In genomic region chr2:30171371-30171996, GRCm38 (mm10) we compare ENCODE assay signal across 8 mouse cellular contexts. TPM values are rescaled to one million over a fixed set of nuclear protein-coding genes. Genes with fewer than 3 reads are reported as not detected.
DNase-seq lines count a peak whose midpoint lies in the region; ATAC-seq and TF ChIP-seq lines count a peak whose summit lies in the region.

Gene Endog (plus strand): TSS chr2:30171493.

- under 1% methylated on average over 75 of the region's 75 CpGs for WGBS in bone marrow, adult 2 months
- WGBS in embryonic facial prominence, embryonic 15.5 days: under 1% methylated on average over 75 of the region's 75 CpGs
- 1% methylated on average over 71 of the region's 75 CpGs for WGBS in kidney, embryonic 14.5 days
- whole genome bisulfite sequencing in limb, embryonic 14.5 days: 2% methylated on average over 64 of the region's 75 CpGs
- under 1% methylated on average over 74 of the region's 75 CpGs for WGBS in midbrain, embryonic 16.5 days
- under 1% methylated on average over 75 of the region's 75 CpGs for WGBS in spleen, adult 2 months

- peaks cover 5% of the 10 kb centered on the region; the same call in 1 of the 2 replicates for H3K9me3 ChIP-seq in embryonic facial prominence, embryonic 15.5 days (replicated peaks)
- H3K9me3 ChIP-seq in kidney, embryonic 14.5 days (ENCODE audit: control insufficient read depth, low read length): peaks cover 9% of the 10 kb centered on the region
- H3K9me3 ChIP-seq in limb, embryonic 14.5 days (ENCODE audit: control insufficient read depth, low read length): peaks cover 6% of the 10 kb centered on the region; the same call in 1 of the 2 replicates
- 0 out of 2 replicates have a peak, but pooled peaks cover 1% of the 10 kb centered on the region for H3K9me3 ChIP-seq in midbrain, embryonic 16.5 days (replicated peaks; ENCODE audit: control insufficient read depth, low read length, poor library complexity, severe bottlenecking)

- TF ChIP-seq POLR2A in bone marrow, adult 2 months (IDR thresholded peaks at IDR 0.05; ENCODE audit: borderline replicate concordance, control insufficient read depth, low read depth, low read length): peak; percentile 66; the same call in 1 of the 2 replicates
- 0 out of 2 replicates have a peak, but pooled peaks have one; percentile 66 for TF ChIP-seq POLR2A in limb, embryonic 14.5 days (IDR thresholded peaks at IDR 0.05; ENCODE audit: borderline replicate concordance, extremely low read depth, insufficient read depth, insufficient read length)
- TF ChIP-seq POLR2A in spleen, adult 2 months (IDR thresholded peaks at IDR 0.05; ENCODE audit: low read depth, low read length): peak; percentile 63

- H3K4me1 ChIP-seq in bone marrow, adult 2 months (ENCODE audit: control insufficient read depth, insufficient read depth, low read length): no peaks in the 10 kb centered on the region; the same call in 1 of the 2 replicates
- H3K4me1 ChIP-seq in embryonic facial prominence, embryonic 15.5 days: peaks cover 11% of the 10 kb centered on the region
- no peaks in the 10 kb centered on the region for H3K4me1 ChIP-seq in kidney, embryonic 14.5 days (ENCODE audit: control insufficient read depth, insufficient read depth, low read length)
- H3K4me1 ChIP-seq in limb, embryonic 14.5 days (ENCODE audit: control insufficient read depth, insufficient read depth, low read length): no peaks in the 10 kb centered on the region
- peaks cover 15% of the 10 kb centered on the region for H3K4me1 ChIP-seq in midbrain, embryonic 16.5 days (ENCODE audit: control insufficient read depth, insufficient read depth, low read length)
- H3K4me1 ChIP-seq in spleen, adult 2 months (ENCODE audit: control insufficient read depth, insufficient read depth, insufficient read length): peaks cover 4% of the 10 kb centered on the region

- H3K9ac ChIP-seq in embryonic facial prominence, embryonic 15.5 days: peak within 1 kb of the TSS; percentile 54
- H3K9ac ChIP-seq in kidney, embryonic 14.5 days (ENCODE audit: low read depth, low read length): peak within 1 kb of the TSS; percentile 79
- H3K9ac ChIP-seq in limb, embryonic 14.5 days (ENCODE audit: low read depth, low read length, severe bottlenecking): peak within 1 kb of the TSS; percentile 67
- peak within 1 kb of the TSS; percentile 85 for H3K9ac ChIP-seq in midbrain, embryonic 16.5 days (ENCODE audit: low read depth, low read length)

- H3K36me3 ChIP-seq in embryonic facial prominence, embryonic 15.5 days: peaks cover 40% of the 10 kb centered on the region
- peaks cover 39% of the 10 kb centered on the region for H3K36me3 ChIP-seq in kidney, embryonic 14.5 days (ENCODE audit: control insufficient read depth, insufficient read depth, low read length)
- peaks cover 39% of the 10 kb centered on the region for H3K36me3 ChIP-seq in limb, embryonic 14.5 days (ENCODE audit: control insufficient read depth, insufficient read depth, low read length)
- peaks cover 25% of the 10 kb centered on the region for H3K36me3 ChIP-seq in midbrain, embryonic 16.5 days (ENCODE audit: control insufficient read depth, insufficient read depth, low read length)
- H3K36me3 ChIP-seq in spleen, adult 2 months (ENCODE audit: control insufficient read depth, insufficient read depth, low read length): peaks cover 12% of the 10 kb centered on the region

- TF ChIP-seq CTCF in bone marrow, adult 2 months (IDR thresholded peaks at IDR 0.05; ENCODE audit: control insufficient read depth, insufficient read depth, low read length): no peak
- no peak for TF ChIP-seq CTCF in spleen, adult 2 months (IDR thresholded peaks at IDR 0.05; ENCODE audit: extremely low read depth, insufficient read depth, insufficient read length, insufficient replicate concordance)

- H3K4me2 ChIP-seq in embryonic facial prominence, embryonic 15.5 days (replicated peaks): peak within 1 kb of the TSS; percentile 97
- peak within 1 kb of the TSS; percentile 84 for H3K4me2 ChIP-seq in kidney, embryonic 14.5 days (replicated peaks; ENCODE audit: low read depth, low read length)
- H3K4me2 ChIP-seq in limb, embryonic 14.5 days (replicated peaks; ENCODE audit: low read depth, low read length, severe bottlenecking): peak within 1 kb of the TSS; percentile 94
- H3K4me2 ChIP-seq in midbrain, embryonic 16.5 days (ENCODE audit: low read length): peak within 1 kb of the TSS; percentile 94

- H3K27ac ChIP-seq in bone marrow, adult 2 months (ENCODE audit: control insufficient read depth, insufficient read depth, low read depth, low read length, poor library complexity): peak within 1 kb of the TSS; percentile 70
- peak within 1 kb of the TSS; percentile 89 for H3K27ac ChIP-seq in embryonic facial prominence, embryonic 15.5 days (replicated peaks)
- H3K27ac ChIP-seq in kidney, embryonic 14.5 days (ENCODE audit: low read depth, low read length): peak within 1 kb of the TSS; percentile 73
- peak within 1 kb of the TSS; percentile 64 for H3K27ac ChIP-seq in limb, embryonic 14.5 days (replicated peaks; ENCODE audit: low read depth, low read length)
- peak within 1 kb of the TSS; percentile 94 for H3K27ac ChIP-seq in midbrain, embryonic 16.5 days (ENCODE audit: low read length)
- H3K27ac ChIP-seq in spleen, adult 2 months (ENCODE audit: insufficient read depth, low read length): peak within 1 kb of the TSS; percentile 83

- DNase-seq in A20 (ENCODE audit: low read depth, low spot score): peak; percentile 90
- peak; percentile 92 to 93 for DNase-seq in heart, adult 9 months (ENCODE audit: low spot score in 2 of 2)
- DNase-seq in limb, embryonic 14.5 days (ENCODE audit: low spot score): peak; percentile 85
- DNase-seq in spleen, adult 2 months (ENCODE audit: low read depth in 1 of 2, low spot score in 2 of 2): peak; percentile 50 to 81

- H3K27me3 ChIP-seq in embryonic facial prominence, embryonic 15.5 days: no peaks in the 10 kb centered on the region
- H3K27me3 ChIP-seq in kidney, embryonic 14.5 days (ENCODE audit: control insufficient read depth, insufficient read depth, low read length): no peaks in the 10 kb centered on the region
- H3K27me3 ChIP-seq in limb, embryonic 14.5 days (ENCODE audit: control insufficient read depth, insufficient read depth, low read length): no peaks in the 10 kb centered on the region
- no peaks in the 10 kb centered on the region for H3K27me3 ChIP-seq in midbrain, embryonic 16.5 days (ENCODE audit: control insufficient read depth, insufficient read depth, low read depth, low read length)
- H3K27me3 ChIP-seq in spleen, adult 2 months (ENCODE audit: control insufficient read depth, insufficient read depth, low read length): no peaks in the 10 kb centered on the region

- peak; percentile 91 for ATAC-seq in embryonic facial prominence, embryonic 15.5 days (ENCODE audit: insufficient number of reproducible peaks, low FRiP score, low TSS enrichment, low read depth)
- peak; percentile 91 for ATAC-seq in kidney, embryonic 14.5 days (ENCODE audit: low FRiP score, low TSS enrichment)
- ATAC-seq in limb, embryonic 14.5 days (ENCODE audit: low FRiP score, low read depth): peak; percentile 93
- peak; percentile 98 for ATAC-seq in midbrain, embryonic 16.5 days

- H3K4me3 ChIP-seq in bone marrow, adult 2 months (replicated peaks; ENCODE audit: control insufficient read depth, low read depth, low read length): peak within 1 kb of the TSS; percentile 82
- H3K4me3 ChIP-seq in embryonic facial prominence, embryonic 15.5 days (replicated peaks): peak within 1 kb of the TSS; percentile 73
- H3K4me3 ChIP-seq in kidney, embryonic 14.5 days (ENCODE audit: low read length): peak within 1 kb of the TSS; percentile 65
- H3K4me3 ChIP-seq in limb, embryonic 14.5 days (replicated peaks; ENCODE audit: low read length): peak within 1 kb of the TSS; percentile 61
- peak within 1 kb of the TSS; percentile 71 for H3K4me3 ChIP-seq in midbrain, embryonic 16.5 days (ENCODE audit: low read depth, low read length)
- H3K4me3 ChIP-seq in spleen, adult 2 months (ENCODE audit: extremely low read depth, insufficient read depth, insufficient read length): peak within 1 kb of the TSS; percentile 68

RNA-seq across cellular contexts. Expression of gene Endog, which starts in this region (rescaled TPM):
- polyA plus RNA-seq in bone marrow, adult 2 months (2011; ENCODE audit: insufficient read depth, insufficient read length, low replicate concordance, missing spikeins): 4.6 and 8.6 TPM in 2 replicates
- polyA plus RNA-seq in embryonic facial prominence, embryonic 15.5 days (2015; fragmentation: Nextera tagmentation; extraction: Ambion mirVana): 17.7 and 18.9 TPM in 2 replicates
- polyA plus RNA-seq in kidney, embryonic 14.5 days (2014; fragmentation: Nextera tagmentation; extraction: Ambion mirVana): 20.3 and 22.1 TPM in 2 replicates
- polyA plus RNA-seq in limb, embryonic 14.5 days (2012; rRNA removed): 18.5 and 24.7 TPM in 2 replicates
- polyA plus RNA-seq in limb, embryonic 14.5 days (2014; fragmentation: Nextera tagmentation; extraction: Ambion mirVana): 20.9 and 22.6 TPM in 2 replicates
- polyA plus RNA-seq in midbrain, embryonic 16.5 days (2015; fragmentation: Nextera tagmentation; extraction: Ambion mirVana): 22.6 and 27.0 TPM in 2 replicates
- polyA plus RNA-seq in spleen, adult 2 months (2012; rRNA removed): 19.4 and 33.0 TPM in 2 replicates

Comparison
In these comparisons a context has a peak if more than half of its experiments do, and no peak if none do; other contexts are left out.
1. Peak in every context shown above with its lines: DNase-seq, ATAC-seq, H3K4me3 ChIP-seq and H3K27ac ChIP-seq.